Mouse (Mus musculus): Measurements from ENCODE around the gene Gimap8. TPM values are rescaled to one million over a fixed set of nuclear protein-coding genes. Genes with fewer than 3 reads are reported as not detected.

The Gimap8 gene
- 126 TPM for total RNA-seq (2023)

DNA sequence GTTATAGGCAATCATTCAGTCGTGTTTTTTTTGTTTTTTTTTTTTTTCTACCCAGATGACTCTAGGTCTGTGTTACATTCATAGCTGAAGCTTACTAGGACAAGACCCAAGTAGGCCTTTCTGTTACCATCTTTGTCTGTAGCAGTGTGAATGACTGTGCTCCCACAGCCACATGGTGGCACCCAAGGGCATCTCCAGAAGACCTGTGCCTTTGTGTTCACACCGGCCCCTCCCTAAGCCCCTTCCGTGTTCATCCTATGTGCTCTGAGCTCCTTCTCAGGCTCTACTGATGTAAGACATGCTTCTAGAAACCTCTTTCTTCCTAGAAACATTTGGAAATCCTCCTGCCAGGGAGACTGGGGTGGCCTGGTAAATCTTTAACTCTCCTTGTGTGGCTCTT is at the start of gene Gimap8:
TSS of gene Gimap8 (plus strand) at position 240 of the 400 bp plus-strand sequence.

DNA sequence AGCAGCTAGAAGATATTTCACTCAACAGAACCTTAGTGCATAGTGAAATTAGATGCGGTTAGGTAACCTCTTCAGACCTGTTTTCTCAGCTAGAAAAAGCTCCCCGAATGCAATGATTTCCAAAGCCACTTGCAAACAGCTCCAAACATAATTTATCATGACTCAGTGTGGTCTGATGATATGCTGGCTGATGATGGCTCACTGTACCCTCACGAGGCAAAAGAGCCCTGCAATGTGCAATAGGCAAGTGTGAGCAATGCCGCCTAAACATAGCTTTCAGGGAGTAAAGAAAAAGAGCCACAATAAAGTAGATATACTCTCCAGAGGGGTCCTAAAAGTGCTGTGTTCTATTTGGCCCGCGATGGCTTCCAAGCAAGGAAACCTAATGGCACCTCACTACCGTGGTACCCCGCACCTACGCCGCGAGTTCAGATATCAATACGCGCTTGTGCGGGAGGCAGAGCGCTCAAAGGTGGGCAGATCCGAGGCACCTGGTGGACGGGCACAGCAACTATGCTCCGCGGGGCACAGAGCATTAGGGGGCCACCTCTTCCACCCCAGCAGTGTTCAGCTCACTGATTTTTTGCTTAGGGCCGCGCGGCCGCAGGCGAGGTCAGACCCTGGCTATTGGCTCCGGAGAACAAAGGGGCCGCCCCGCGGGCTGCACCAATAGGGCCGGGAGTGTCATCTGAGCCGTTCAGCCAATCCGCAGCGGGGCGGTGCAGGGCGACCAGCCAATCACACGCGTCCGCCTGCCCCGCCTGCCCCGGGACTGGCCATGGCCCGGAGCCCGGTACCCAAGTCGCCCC is 45.6 kb upstream of the Gimap8 start, which contains the start of gene Zfp775:
TSS of gene Zfp775 (plus strand) at position 793 of the 809 bp plus-strand sequence.

DNA sequence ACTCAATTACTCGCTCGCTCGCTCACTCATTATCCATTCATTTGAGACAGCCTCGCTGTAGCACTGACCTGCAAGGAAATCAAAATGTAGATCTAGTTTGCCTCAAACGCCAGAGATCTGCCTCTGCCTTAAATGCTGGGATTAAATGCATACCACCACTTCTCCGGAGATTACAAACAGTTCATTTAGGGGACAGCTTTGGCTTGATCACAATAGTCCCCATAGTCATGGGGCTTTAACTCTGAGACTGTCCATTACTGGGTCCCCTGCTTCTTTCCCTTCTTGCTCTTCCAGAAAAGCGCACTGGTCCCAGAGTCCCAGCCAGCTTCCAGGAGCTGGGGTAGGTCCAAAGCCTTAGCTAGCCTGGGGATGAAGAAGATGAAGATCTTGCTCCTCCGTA is 20.6 kb upstream of the Gimap8 start, which contains the start of gene AI854703:
TSS of gene AI854703 (plus strand) at position 301 of the 400 bp plus-strand sequence.

DNA sequence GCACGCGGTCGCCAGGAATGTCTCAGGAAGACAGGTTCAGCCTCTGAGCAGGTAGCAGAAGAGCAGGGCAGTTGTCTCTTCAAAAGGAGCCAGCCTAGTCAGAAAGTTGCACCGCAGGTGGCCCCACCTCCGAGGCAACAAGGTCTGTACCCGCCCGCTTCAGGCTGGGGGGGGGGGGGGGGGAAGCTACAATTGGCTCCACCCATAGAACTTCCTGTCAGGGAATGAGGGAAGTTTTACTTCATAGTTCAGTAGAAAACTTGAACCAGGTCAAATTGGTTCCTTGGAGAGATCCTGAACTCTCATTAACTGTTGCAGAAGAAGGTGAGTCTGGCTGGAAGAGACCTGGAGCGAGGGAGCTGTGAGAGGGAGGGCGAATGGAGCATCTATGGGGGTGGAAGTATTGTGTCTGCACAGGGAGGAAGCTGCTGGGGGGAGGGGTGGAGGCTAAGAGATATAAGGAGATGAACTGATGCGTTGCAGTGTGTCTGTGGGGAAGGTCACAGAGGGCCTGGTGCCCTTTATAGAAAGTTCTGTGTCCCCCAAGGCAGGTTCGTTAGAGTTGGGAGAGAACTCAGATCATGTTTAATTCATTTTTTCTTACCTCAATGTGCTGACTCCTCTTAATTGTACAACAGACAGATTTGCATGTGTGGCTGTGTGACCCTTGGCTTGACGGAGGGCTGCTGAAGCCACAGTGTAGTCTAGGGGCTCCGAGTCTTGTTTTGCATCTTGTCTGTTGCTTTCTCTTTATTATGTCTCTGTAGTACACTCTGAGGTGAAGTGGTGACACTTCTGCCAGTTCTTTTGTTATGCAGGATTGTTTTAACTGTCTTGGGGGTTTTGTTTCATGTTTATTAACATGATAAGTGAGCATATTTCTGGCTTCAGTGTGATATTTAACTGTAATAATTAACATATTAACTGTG is 29.2 kb downstream of the Gimap8 start, which contains the start of gene Gimap9:
TSS of gene Gimap9 (plus strand) at position 199 of the 929 bp plus-strand sequence.

DNA sequence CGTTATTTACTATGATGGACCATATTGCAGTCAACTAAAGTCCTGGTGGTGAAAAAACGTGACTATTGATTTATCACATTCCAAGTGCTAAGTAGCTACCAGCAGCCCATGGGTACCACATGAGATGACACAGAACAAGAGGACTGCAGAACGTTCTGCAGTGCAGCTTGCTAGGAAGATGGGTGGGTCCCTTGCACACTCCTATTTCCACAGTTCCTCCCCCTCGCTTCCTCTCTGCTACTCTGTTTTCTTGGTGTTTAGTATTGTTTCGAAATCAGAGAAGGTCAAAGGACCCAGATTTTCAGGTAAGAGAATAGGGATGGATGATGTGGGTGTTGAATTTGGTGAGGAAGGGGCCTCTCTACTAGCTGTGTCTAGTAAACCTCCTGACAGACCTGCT is 37.3 kb downstream of the Gimap8 start, which contains the start of gene Gimap4:
TSS of gene Gimap4 (plus strand) at position 231 of the 400 bp plus-strand sequence.

Other genes with a start within 250 kb of the Gimap8 start
- gene Zfp467, start 201.4 kb upstream of the Gimap8 start, total RNA-seq (2023): 3.0 TPM
- 0.37 TPM for gene Sspo, start 199.0 kb upstream of the Gimap8 start, total RNA-seq (2023)
- gene Atp6v0e2, start 109.6 kb upstream of the Gimap8 start, total RNA-seq (2023): 0.61 TPM
- gene Lrrc61, start 92.4 kb upstream of the Gimap8 start, total RNA-seq (2023): 51.7 TPM
- gene Rarres2, start 74.4 kb upstream of the Gimap8 start, total RNA-seq (2023): not detected
- not detected for gene Gm45021, start 57.6 kb upstream of the Gimap8 start, total RNA-seq (2023)
- 1.7 TPM for gene Repin1, start 53.4 kb upstream of the Gimap8 start, total RNA-seq (2023)
- not detected for gene Gm44965, start 53.3 kb upstream of the Gimap8 start, total RNA-seq (2023)
- gene Zfp775, start 45.2 kb upstream of the Gimap8 start, total RNA-seq (2023): 5.0 TPM
- gene AI854703, start 20.5 kb upstream of the Gimap8 start, total RNA-seq (2023): 0.77 TPM
- gene Gimap9, start 28.9 kb downstream of the Gimap8 start, total RNA-seq (2023): 157 TPM
- 194 TPM for gene Gimap4, start 37.3 kb downstream of the Gimap8 start, total RNA-seq (2023)
- gene Gimap6, start 61.0 kb downstream of the Gimap8 start, total RNA-seq (2023): 1,380 TPM
- gene Gm28053, start 71.4 kb downstream of the Gimap8 start, total RNA-seq (2023): 19.7 TPM
- 33.3 TPM for gene Gimap7, start 71.4 kb downstream of the Gimap8 start, total RNA-seq (2023)
- gene Gimap1, start 91.8 kb downstream of the Gimap8 start, total RNA-seq (2023): 115 TPM
- gene Gimap5, start 99.0 kb downstream of the Gimap8 start, total RNA-seq (2023): 161 TPM
- gene Gimap3, start 123.6 kb downstream of the Gimap8 start, total RNA-seq (2023): 406 TPM
- gene Tmem176a, start 193.7 kb downstream of the Gimap8 start, total RNA-seq (2023): 2.6 TPM
- gene Tmem176b, start 194.3 kb downstream of the Gimap8 start, total RNA-seq (2023): 9.1 TPM
- not detected for gene Aoc1, start 225.7 kb downstream of the Gimap8 start, total RNA-seq (2023)